Mouse (Mus musculus) midbrain, embryonic 12.5 days (tissue): ENCODE measurements around the gene Usp39. TPM values are rescaled to one million over a fixed set of nuclear protein-coding genes. Genes with fewer than 3 reads are reported as not detected.
A peak's percentile ranks its signal among the peaks of the same experiment; 100 is the strongest.

Source experiments
- ATAC-seq: fragments of 200-750 bp; cut with Nextera tagmentation; 2 replicates; pipeline ENCODE4 v1.8.0; 2017; ENCODE audit warnings: low read depth, moderate TSS enrichment, moderate library complexity; ENCODE audit not compliant: low FRiP score
- H3K27ac ChIP-seq: fragments of 300-500 bp; sonication (generic); replicated peaks from 2 replicates; pipeline ENCODE4 v1.5.1; 2016; ENCODE audit warnings: mild to moderate bottlenecking
- H3K27me3 ChIP-seq: fragments of 300-500 bp; sonication (generic); 2 replicates; pipeline ENCODE4 v1.6.1; 2016; ENCODE audit warnings: mild to moderate bottlenecking
- H3K36me3 ChIP-seq: fragments of 300-500 bp; sonication (generic); 2 replicates; pipeline ENCODE4 v1.6.1; 2016
- H3K4me1 ChIP-seq: fragments of 300-500 bp; sonication (generic); 2 replicates; pipeline ENCODE4 v1.6.1; 2016
- H3K4me2 ChIP-seq: fragments of 300-500 bp; sonication (generic); replicated peaks from 2 replicates; pipeline ENCODE4 v1.6.1; 2016; ENCODE audit warnings: mild to moderate bottlenecking, moderate library complexity
- H3K4me3 ChIP-seq: fragments of 300-500 bp; sonication (generic); 2 replicates; pipeline ENCODE4 v1.5.1; 2016; ENCODE audit warnings: mild to moderate bottlenecking
- H3K9ac ChIP-seq: fragments of 300-500 bp; sonication (generic); replicated peaks from 2 replicates; pipeline ENCODE4 v1.6.1; 2016; ENCODE audit warnings: mild to moderate bottlenecking, moderate library complexity
- H3K9me3 ChIP-seq: fragments of 300-500 bp; sonication (generic); 2 replicates; pipeline ENCODE4 v1.6.1; 2016; ENCODE audit warnings: mild to moderate bottlenecking
- WGBS: fragments of 180-500 bp; shearing (Covaris S2); methylation state at CpG from one replicate; pipeline ENCODE4 v1.1.7; 2016; 5-methylcytosine and 5-hydroxymethylcytosine counted together
- polyA plus RNA-seq: library from polyadenylated mRNA; unstranded; fragments of >200 nt; fragmentation: Nextera tagmentation; extraction: Ambion mirVana; gene quantifications from 2 replicates; pipeline ENCODE4 v1.2.1, GENCODE M21; 2016

The Usp39 gene
- polyA plus RNA-seq, 1 experiment from 2014 or later, result 72.4 TPM

GRCm38 (mm10) chr6:72369557-72369956, 24.6 kb upstream of the Usp39 start:
- ATAC-seq, result no peak
- Histone ChIP-seq H3K27ac (no peak overlapping the region), H3K4me3 (no peak overlapping the region), H3K4me1 (no peaks in the 10 kb centered on the region), H3K27me3 (peaks cover 3% of the 10 kb centered on the region), H3K36me3 (no peaks in the 10 kb centered on the region), H3K9ac (no peak overlapping the region), H3K9me3 (no peaks in the 10 kb centered on the region), H3K4me2 (no peak overlapping the region)
- 83% methylated on average over 4 of the region's 4 CpGs for WGBS

DNA sequence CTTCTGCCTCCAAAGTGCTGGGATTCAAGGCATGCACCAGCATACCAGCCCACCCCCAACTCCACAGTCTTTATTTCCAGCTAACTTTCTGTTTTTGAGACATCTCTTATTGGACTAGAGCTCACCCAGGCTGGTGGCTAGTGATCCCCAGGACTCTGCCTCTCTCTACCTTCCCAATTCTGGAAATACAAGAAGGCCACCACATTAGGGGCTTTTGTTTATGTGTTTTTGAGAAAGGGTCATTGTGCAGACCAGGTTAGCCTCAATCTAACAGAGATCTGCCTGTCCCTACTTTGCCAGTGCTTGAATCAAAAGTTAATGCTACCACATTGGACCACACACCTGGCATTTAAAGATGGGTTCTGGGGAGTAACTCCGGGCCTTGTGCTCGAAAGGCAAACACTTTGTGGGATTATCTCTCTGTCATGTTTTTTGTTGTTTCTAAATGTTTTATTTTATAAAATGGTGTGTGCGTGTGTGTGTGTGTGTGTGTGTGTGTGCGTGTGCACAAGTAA, 22.5 kb upstream of the Usp39 start:
- no peaks in the 10 kb centered on the region for H3K36me3 ChIP-seq
- WGBS, result 70% methylated on average over 4 of the region's 4 CpGs
- H3K9me3 ChIP-seq, result no peaks in the 10 kb centered on the region
- no peaks in the 10 kb centered on the region; the same call in 1 of the 2 replicates for H3K4me1 ChIP-seq
- H3K4me3 ChIP-seq, result no peak overlapping the region
- H3K27me3 ChIP-seq, result peaks cover 3% of the 10 kb centered on the region
- H3K27ac ChIP-seq, result no peak overlapping the region
- H3K4me2 ChIP-seq, result no peak overlapping the region
- no peak for ATAC-seq
- no peak overlapping the region for H3K9ac ChIP-seq

- Histone ChIP-seq H3K4me3 (no peak within 1 kb of the TSS), H3K4me2 (no peak within 1 kb of the TSS), H3K27me3 (peaks cover 3% of the 10 kb centered on the region), H3K27ac (no peak within 1 kb of the TSS), H3K9ac (no peak within 1 kb of the TSS), H3K9me3 (no peaks in the 10 kb centered on the region), H3K4me1 (no peaks in the 10 kb centered on the region; the same call in 1 of the 2 replicates), H3K36me3 (no peaks in the 10 kb centered on the region)
- no peak for ATAC-seq
- WGBS, result 74% methylated on average over 4 of the region's 4 CpGs
Observed at GRCm38 (mm10) chr6:72366844-72367443, 22.0 kb upstream of the Usp39 start, which contains the start of gene Rnf181. Gene Rnf181 (minus strand): TSS chr6:72366956.

DNA sequence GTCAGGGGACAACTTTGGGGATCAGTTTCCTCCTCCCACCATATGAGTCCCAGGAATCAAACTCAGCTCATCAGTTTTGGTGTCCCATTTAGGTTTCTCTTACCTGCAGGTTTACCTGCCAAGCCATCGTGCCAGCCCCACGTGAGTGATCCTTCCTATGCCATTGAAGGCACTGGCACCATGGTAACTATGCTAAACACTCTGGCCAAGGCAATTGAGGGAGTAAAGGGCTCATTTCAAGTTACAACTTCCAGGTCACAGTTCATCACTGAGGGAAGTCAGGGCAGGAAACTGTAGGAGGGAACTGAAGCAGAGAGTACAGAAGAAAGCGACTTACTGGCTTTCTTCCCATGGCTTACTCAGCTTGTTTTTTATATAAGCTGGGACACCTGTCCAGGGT, 21.3 kb upstream of the Usp39 start:
- Histone ChIP-seq H3K9ac (no peak overlapping the region), H3K4me3 (no peak overlapping the region), H3K9me3 (no peaks in the 10 kb centered on the region), H3K27ac (no peak overlapping the region), H3K36me3 (no peaks in the 10 kb centered on the region), H3K4me2 (no peak overlapping the region), H3K27me3 (peaks cover 3% of the 10 kb centered on the region), H3K4me1 (peaks cover 5% of the 10 kb centered on the region)
- 60% methylated on average over 3 of the region's 3 CpGs for WGBS
- no peak for ATAC-seq

DNA sequence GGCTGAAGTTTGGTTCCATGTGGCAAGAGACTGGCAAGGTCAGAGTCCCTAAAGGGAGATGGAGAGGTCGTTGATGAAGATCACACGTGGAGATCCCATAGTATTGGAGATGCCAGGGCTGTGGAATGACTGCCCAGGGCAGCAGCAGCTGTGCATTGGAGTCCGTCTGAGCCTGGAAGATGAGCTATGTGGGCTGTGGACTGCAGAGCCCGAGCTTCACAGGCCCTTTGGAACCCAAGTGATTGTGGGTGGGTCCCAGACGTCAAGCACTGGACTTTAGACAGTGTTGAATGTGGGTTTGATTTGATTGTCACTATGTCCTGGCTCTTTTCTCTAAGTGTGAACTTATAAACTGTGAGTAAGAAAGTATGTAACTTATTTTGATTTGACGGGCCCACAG, 20.0 kb upstream of the Usp39 start:
- no peak for ATAC-seq
- Histone ChIP-seq H3K4me1 (peaks cover 13% of the 10 kb centered on the region), H3K36me3 (peaks cover 8% of the 10 kb centered on the region), H3K27ac (no peak overlapping the region), H3K4me3 (no peak overlapping the region), H3K9me3 (no peaks in the 10 kb centered on the region), H3K27me3 (peaks cover 3% of the 10 kb centered on the region), H3K4me2 (no peak overlapping the region), H3K9ac (no peak overlapping the region)
- 75% methylated on average over 6 of the region's 6 CpGs for WGBS

- Histone ChIP-seq H3K36me3 (peaks cover 17% of the 10 kb centered on the region), H3K9ac (no peak overlapping the region), H3K9me3 (no peaks in the 10 kb centered on the region), H3K4me3 (no peak overlapping the region), H3K4me2 (no peak overlapping the region), H3K27me3 (peaks cover 3% of the 10 kb centered on the region), H3K27ac (no peak overlapping the region), H3K4me1 (peaks cover 13% of the 10 kb centered on the region)
- no peak for ATAC-seq
- 44% methylated on average over 7 of the region's 7 CpGs for WGBS
Observed at GRCm38 (mm10) chr6:72364009-72364408, 19.0 kb upstream of the Usp39 start.

DNA sequence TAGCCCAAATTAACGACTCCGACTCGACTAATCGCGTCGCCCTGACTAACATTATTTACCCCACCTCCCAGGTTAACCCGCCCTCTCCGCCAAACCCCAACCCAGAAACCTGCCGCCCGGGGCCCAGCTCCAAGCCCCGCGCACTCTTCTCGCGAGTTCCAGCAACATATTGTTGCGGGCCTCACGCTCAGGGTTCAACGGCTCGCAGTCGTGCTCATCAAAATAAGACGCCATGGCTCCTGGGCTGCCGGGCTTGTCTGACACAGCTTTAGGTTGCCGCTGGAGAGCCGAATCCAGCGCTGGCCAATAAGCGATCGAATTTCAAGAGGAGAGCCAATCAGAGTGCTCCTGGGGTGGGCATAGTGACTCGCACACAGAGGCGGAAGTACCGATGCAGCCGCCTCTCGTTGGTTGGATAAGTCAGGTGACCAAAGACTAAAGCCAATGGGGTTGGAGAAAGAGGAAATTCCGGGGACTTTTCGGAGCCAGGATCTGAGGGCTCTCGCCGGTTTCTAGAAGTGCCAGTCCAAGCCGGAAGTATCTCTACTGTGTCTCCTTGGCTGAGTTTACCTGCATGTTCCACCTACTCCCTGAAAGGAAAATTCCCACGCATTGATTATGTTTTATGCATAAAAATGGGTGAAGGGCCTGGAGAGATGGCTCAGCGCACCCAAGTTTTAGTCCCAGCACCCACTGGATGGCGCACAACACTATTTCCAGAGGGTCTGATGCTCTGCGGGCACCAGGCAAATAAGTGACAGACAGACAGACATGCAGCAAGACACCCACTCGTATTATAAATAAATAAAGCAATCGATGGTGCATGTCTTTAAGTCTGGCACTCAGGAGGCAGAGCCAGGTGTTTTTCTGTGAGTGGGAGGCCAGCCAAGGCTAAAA, 17.4 kb upstream of the Usp39 start:
- H3K27me3 ChIP-seq, result peaks cover 3% of the 10 kb centered on the region
- no peaks in the 10 kb centered on the region for H3K9me3 ChIP-seq
- peak overlapping the region; percentile 69 for H3K4me2 ChIP-seq
- under 1% methylated on average over 42 of the region's 42 CpGs for WGBS
- peaks cover 13% of the 10 kb centered on the region for H3K4me1 ChIP-seq
- peaks cover 32% of the 10 kb centered on the region for H3K36me3 ChIP-seq
- peak overlapping the region; percentile 76 for H3K9ac ChIP-seq
- peak; percentile 100 for ATAC-seq
- H3K4me3 ChIP-seq, result peak overlapping the region; percentile 73
- peak overlapping the region; percentile 70 for H3K27ac ChIP-seq

DNA sequence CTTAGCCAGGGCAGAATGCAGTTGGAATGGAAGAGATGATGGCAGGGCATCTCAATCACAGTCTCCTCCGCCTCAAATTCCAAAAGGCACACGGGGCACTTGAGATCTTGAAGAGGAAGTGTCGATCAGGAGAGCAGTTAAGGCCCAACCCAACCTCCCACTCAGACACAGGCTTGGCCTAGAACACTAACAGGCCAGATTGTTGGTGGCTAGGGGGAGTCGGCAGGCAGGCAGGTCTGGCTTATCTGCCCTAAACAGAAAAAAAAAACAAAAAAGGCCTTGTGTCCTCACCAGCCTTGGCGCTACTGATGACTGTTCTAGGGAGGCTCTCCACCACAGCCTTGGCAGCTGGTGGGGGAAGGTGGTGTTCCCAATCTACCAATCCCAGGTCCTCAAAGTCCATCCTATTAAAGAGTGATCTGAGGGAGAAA, 16.2 kb upstream of the Usp39 start:
- Histone ChIP-seq H3K27ac (no peak overlapping the region), H3K9me3 (no peaks in the 10 kb centered on the region), H3K4me1 (peaks cover 15% of the 10 kb centered on the region), H3K4me3 (peak overlapping the region; percentile 73), H3K27me3 (peaks cover 6% of the 10 kb centered on the region), H3K4me2 (peak overlapping the region; percentile 69), H3K36me3 (peaks cover 33% of the 10 kb centered on the region), H3K9ac (peak overlapping the region; percentile 76; the same call in 1 of the 2 replicates)
- WGBS, result 81% methylated on average over 5 of the region's 5 CpGs
- ATAC-seq, result no peak

GRCm38 (mm10) chr6:72360599-72360935, 15.6 kb upstream of the Usp39 start:
- H3K9ac ChIP-seq, result 0 out of 2 replicates have a peak overlapping the region, but pooled peaks have one; percentile 8
- no peak for ATAC-seq
- H3K27me3 ChIP-seq, result peaks cover 8% of the 10 kb centered on the region; the same call in 1 of the 2 replicates
- no peak overlapping the region for H3K4me2 ChIP-seq
- no peak overlapping the region for H3K27ac ChIP-seq
- H3K4me1 ChIP-seq, result peaks cover 21% of the 10 kb centered on the region
- H3K36me3 ChIP-seq, result peaks cover 33% of the 10 kb centered on the region
- no peaks in the 10 kb centered on the region for H3K9me3 ChIP-seq
- 76% methylated on average over 7 of the region's 7 CpGs for WGBS
- H3K4me3 ChIP-seq, result no peak overlapping the region

- Histone ChIP-seq H3K4me2 (no peak overlapping the region), H3K27ac (no peak overlapping the region)
Observed at GRCm38 (mm10) chr6:72359891-72360598, 15.1 kb upstream of the Usp39 start.

DNA sequence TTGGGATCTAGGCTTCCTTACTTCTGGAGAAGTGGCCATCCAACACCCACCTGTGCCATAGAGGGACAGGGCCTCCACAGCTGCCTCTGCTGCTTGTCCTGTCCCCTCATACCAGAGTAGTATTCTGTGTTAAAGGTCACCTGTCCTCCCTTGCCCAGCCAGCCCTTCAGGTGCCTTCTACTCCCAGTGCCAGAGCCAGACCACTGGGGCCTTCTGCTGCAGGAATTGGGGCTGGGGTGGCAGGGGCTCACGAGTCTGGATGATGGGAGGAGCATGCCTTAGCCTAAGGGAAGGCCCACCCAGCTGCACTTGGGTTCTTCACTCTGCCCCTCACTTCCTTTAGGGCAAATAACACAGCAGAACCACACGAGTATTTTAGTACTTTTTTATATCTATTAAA, 14.4 kb upstream of the Usp39 start:
- no peak overlapping the region for H3K4me2 ChIP-seq
- no peak overlapping the region for H3K27ac ChIP-seq
- H3K36me3 ChIP-seq, result peaks cover 33% of the 10 kb centered on the region
- H3K9ac ChIP-seq, result no peak overlapping the region
- peaks cover 8% of the 10 kb centered on the region for H3K27me3 ChIP-seq
- no peak for ATAC-seq
- peaks cover 31% of the 10 kb centered on the region for H3K4me1 ChIP-seq
- no peaks in the 10 kb centered on the region for H3K9me3 ChIP-seq
- no peak overlapping the region for H3K4me3 ChIP-seq
- WGBS, result 78% methylated on average over 2 of the region's 2 CpGs

More at GRCm38 (mm10) chr6:72359891-72360598, 15.1 kb upstream of the Usp39 start:
- Histone ChIP-seq H3K36me3 (peaks cover 33% of the 10 kb centered on the region), H3K27me3 (peaks cover 7% of the 10 kb centered on the region; the same call in 1 of the 2 replicates), H3K4me1 (peaks cover 24% of the 10 kb centered on the region), H3K9me3 (no peaks in the 10 kb centered on the region), H3K9ac (0 out of 2 replicates have a peak overlapping the region, but pooled peaks have one; percentile 8), H3K4me3 (no peak overlapping the region)
- ATAC-seq, result no peak
- 86% methylated on average over 11 of the region's 11 CpGs for WGBS
